Mouse (Mus musculus) lung, postnatal 36 days (tissue): ENCODE measurements around the gene Tcf21.

Source experiments
- DNase-seq: peaks from one replicate; pipeline ENCODE4 v3.0.0; 2022; ENCODE audit warnings: mixed read lengths

Tcf21 gene

GRCm38 (mm10) chr10:22819871-22820590, at the start of gene Tcf21:
TSS of gene Tcf21 (minus strand) at chr10:22820174.
- DNase-seq, result peak; percentile 74

- DNase-seq, result peak; percentile 65
Measured at GRCm38 (mm10) chr10:22868386-22868918, 48.5 kb upstream of the Tcf21 start.

GRCm38 (mm10) chr10:22867210-22867609, 47.2 kb upstream of the Tcf21 start:
- DNase-seq, result no peak

GRCm38 (mm10) chr10:22858111-22858510, 38.1 kb upstream of the Tcf21 start:
- DNase-seq, result no peak

- no peak for DNase-seq
Measured at GRCm38 (mm10) chr10:22854330-22854729, 34.4 kb upstream of the Tcf21 start.

- DNase-seq, result no peak
Measured at GRCm38 (mm10) chr10:22845351-22845750, 25.4 kb upstream of the Tcf21 start.

- no peak for DNase-seq
Measured at GRCm38 (mm10) chr10:22844731-22845130, 24.8 kb upstream of the Tcf21 start.

GRCm38 (mm10) chr10:22843440-22844361, 23.7 kb upstream of the Tcf21 start:
- no peak for DNase-seq

GRCm38 (mm10) chr10:22842781-22843439, 22.9 kb upstream of the Tcf21 start:
- no peak for DNase-seq

GRCm38 (mm10) chr10:22842113-22842512, 22.1 kb upstream of the Tcf21 start:
- no peak for DNase-seq

- DNase-seq, result no peak
Measured at GRCm38 (mm10) chr10:22826244-22826643, 6.3 kb upstream of the Tcf21 start.

GRCm38 (mm10) chr10:22822896-22823295, 2.9 kb upstream of the Tcf21 start:
- no peak for DNase-seq

GRCm38 (mm10) chr10:22822486-22822885, 2.5 kb upstream of the Tcf21 start:
- DNase-seq, result no peak

GRCm38 (mm10) chr10:22821709-22822108, 1.7 kb upstream of the Tcf21 start:
- no peak for DNase-seq

GRCm38 (mm10) chr10:22821267-22821666, 1.3 kb upstream of the Tcf21 start:
- no peak for DNase-seq

GRCm38 (mm10) chr10:22820841-22821240, 867 bp upstream of the Tcf21 start:
- DNase-seq, result no peak

GRCm38 (mm10) chr10:22819239-22819870, 619 bp downstream of the Tcf21 start:
- DNase-seq, result no peak

- DNase-seq, result no peak
Measured at GRCm38 (mm10) chr10:22818600-22819238, 1.3 kb downstream of the Tcf21 start.

- DNase-seq, result no peak
Measured at GRCm38 (mm10) chr10:22817976-22818375, 2.0 kb downstream of the Tcf21 start.

- no peak for DNase-seq
Measured at GRCm38 (mm10) chr10:22817561-22817960, 2.4 kb downstream of the Tcf21 start.

- peak; percentile 37 for DNase-seq
Measured at GRCm38 (mm10) chr10:22816237-22816762, 3.7 kb downstream of the Tcf21 start.
